Mouse (Mus musculus): ENCODE results near the gene Actr3. TPM values are rescaled to one million over a fixed set of nuclear protein-coding genes. Genes with fewer than 3 reads are reported as not detected.

The Actr3 gene
- 53.6 and 55.1 TPM in 2 replicates for polyA plus RNA-seq (2012; rRNA removed)

GRCm38 (mm10) chr1:125435369-125436135 is at the start of gene Actr3:
Actr3 (minus strand) TSS chr1:125435727.

Other genes with a start within 250 kb of the Actr3 start
- 27.0 and 32.0 TPM in 2 replicates for gene Slc35f5, start 124.9 kb upstream of the Actr3 start, polyA plus RNA-seq (2012; rRNA removed)
- gene Gpr39, start 241.3 kb upstream of the Actr3 start, polyA plus RNA-seq (2012; rRNA removed), result 3.3 and 4.1 TPM in 2 replicates

Measured in liver, embryonic 18 days (tissue).